Mouse (Mus musculus): ENCODE results near the gene Gm26992. TPM values are rescaled to one million over a fixed set of nuclear protein-coding genes. Genes with fewer than 3 reads are reported as not detected.

Gene Gm26992
- polyA plus RNA-seq, 2 experiments = 0.41 TPM; not detected in 1

- ATAC-seq (ENCODE audit: insufficient read depth) (no peak), DNase-seq (ENCODE audit: low read depth in 3 of 3, low spot score in 3 of 3) (peak in 1 of 3 experiments; percentile 0)
- Histone ChIP-seq H3K4me1 (replicated peaks; ENCODE audit: control insufficient read depth in 2 of 2, insufficient read depth in 2 of 2, low read length in 1 of 2) (no peaks in the 10 kb centered on the region), H3K9ac (replicated peaks) (no peak overlapping the region), H3K27ac (no peak overlapping the region), H3K27me3 (ENCODE audit: control insufficient read depth, insufficient read depth, low read length) (no peaks in the 10 kb centered on the region; the same call in 1 of the 2 replicates), H3K9me3 (ENCODE audit: control insufficient read depth, low read length) (no peaks in the 10 kb centered on the region), H3K36me3 (replicated peaks; ENCODE audit: control insufficient read depth, insufficient read depth, low read depth) (no peaks in the 10 kb centered on the region), H3K4me2 (ENCODE audit: low read depth) (no peak overlapping the region), H3K4me3 (ENCODE audit: insufficient read depth in 1 of 2, low read depth in 2 of 2, low read length in 2 of 2) (no peak overlapping the region)
- TF ChIP-seq EP300 (IDR thresholded peaks at IDR 0.05; ENCODE audit: low read depth) (no peak), CTCF (IDR thresholded peaks at IDR 0.05; ENCODE audit: low read depth) (no peak)
- 48% methylated on average over 13 of the region's 13 CpGs for WGBS (ENCODE audit: insufficient replicate concordance)
Observed at GRCm38 (mm10) chrX:103405021-103405420, 16.8 kb upstream of the Gm26992 start.

- ATAC-seq (ENCODE audit: insufficient read depth) (no peak), DNase-seq (ENCODE audit: low read depth in 3 of 3, low spot score in 3 of 3) (no peak)
- Histone ChIP-seq H3K4me1 (replicated peaks; ENCODE audit: control insufficient read depth in 2 of 2, insufficient read depth in 2 of 2, low read length in 1 of 2) (no peaks in the 10 kb centered on the region), H3K27me3 (ENCODE audit: control insufficient read depth, insufficient read depth, low read length) (no peaks in the 10 kb centered on the region; the same call in 1 of the 2 replicates), H3K4me2 (ENCODE audit: low read depth) (no peak within 1 kb of the TSS), H3K36me3 (replicated peaks; ENCODE audit: control insufficient read depth, insufficient read depth, low read depth) (no peaks in the 10 kb centered on the region), H3K27ac (no peak within 1 kb of the TSS), H3K9me3 (ENCODE audit: control insufficient read depth, low read length) (no peaks in the 10 kb centered on the region), H3K4me3 (ENCODE audit: insufficient read depth in 1 of 2, low read depth in 2 of 2, low read length in 2 of 2) (no peak within 1 kb of the TSS), H3K9ac (replicated peaks) (no peak within 1 kb of the TSS)
- WGBS (ENCODE audit: insufficient replicate concordance) = 54% methylated on average over 5 of the region's 5 CpGs
- TF ChIP-seq CTCF (IDR thresholded peaks at IDR 0.05; ENCODE audit: low read depth) (no peak), EP300 (IDR thresholded peaks at IDR 0.05; ENCODE audit: low read depth) (no peak)
Observed at GRCm38 (mm10) chrX:103414167-103414566, 7.6 kb upstream of the Gm26992 start, which contains the start of gene Tsx. TSS of gene Tsx (plus strand) at chrX:103414467.

GRCm38 (mm10) chrX:103427677-103428076, 5.9 kb downstream of the Gm26992 start:
- TF ChIP-seq CTCF (IDR thresholded peaks at IDR 0.05; ENCODE audit: low read depth) = no peak
- no peak for TF ChIP-seq EP300 (IDR thresholded peaks at IDR 0.05; ENCODE audit: low read depth)
- Histone ChIP-seq H3K4me3 (ENCODE audit: insufficient read depth in 1 of 2, low read depth in 2 of 2, low read length in 2 of 2) (no peak overlapping the region), H3K4me1 (replicated peaks; ENCODE audit: control insufficient read depth in 2 of 2, insufficient read depth in 2 of 2, low read length in 1 of 2) (no peaks in the 10 kb centered on the region), H3K4me2 (ENCODE audit: low read depth) (no peak overlapping the region), H3K27ac (no peak overlapping the region), H3K9ac (replicated peaks) (no peak overlapping the region), H3K9me3 (ENCODE audit: control insufficient read depth, low read length) (no peaks in the 10 kb centered on the region), H3K36me3 (replicated peaks; ENCODE audit: control insufficient read depth, insufficient read depth, low read depth) (no peaks in the 10 kb centered on the region), H3K27me3 (ENCODE audit: control insufficient read depth, insufficient read depth, low read length) (no peaks in the 10 kb centered on the region)
- 55% methylated on average over 7 of the region's 7 CpGs for WGBS (ENCODE audit: insufficient replicate concordance)
- no peak for DNase-seq (ENCODE audit: low read depth in 3 of 3, low spot score in 3 of 3)
- no peak for ATAC-seq (ENCODE audit: insufficient read depth)

- TF ChIP-seq EP300 (IDR thresholded peaks at IDR 0.05; ENCODE audit: low read depth) = no peak
- TF ChIP-seq CTCF (IDR thresholded peaks at IDR 0.05; ENCODE audit: low read depth) = no peak
- Histone ChIP-seq H3K9me3 (ENCODE audit: control insufficient read depth, low read length) (no peaks in the 10 kb centered on the region), H3K9ac (replicated peaks) (no peak overlapping the region), H3K4me3 (ENCODE audit: insufficient read depth in 1 of 2, low read depth in 2 of 2, low read length in 2 of 2) (no peak overlapping the region), H3K27ac (no peak overlapping the region), H3K36me3 (replicated peaks; ENCODE audit: control insufficient read depth, insufficient read depth, low read depth) (no peaks in the 10 kb centered on the region), H3K27me3 (ENCODE audit: control insufficient read depth, insufficient read depth, low read length) (no peaks in the 10 kb centered on the region), H3K4me1 (replicated peaks; ENCODE audit: control insufficient read depth in 2 of 2, insufficient read depth in 2 of 2, low read length in 1 of 2) (no peaks in the 10 kb centered on the region), H3K4me2 (ENCODE audit: low read depth) (no peak overlapping the region)
- DNase-seq (ENCODE audit: low read depth in 3 of 3, low spot score in 3 of 3) (no peak), ATAC-seq (ENCODE audit: insufficient read depth) (no peak)
- 52% methylated on average over 7 of the region's 7 CpGs for WGBS (ENCODE audit: insufficient replicate concordance)
Observed at GRCm38 (mm10) chrX:103432293-103432692, 10.5 kb downstream of the Gm26992 start.

GRCm38 (mm10) chrX:103438023-103438422, 16.2 kb downstream of the Gm26992 start:
- H3K27ac ChIP-seq = no peak overlapping the region
- H3K27me3 ChIP-seq (ENCODE audit: control insufficient read depth, insufficient read depth, low read length) = peaks cover 6% of the 10 kb centered on the region; the same call in 1 of the 2 replicates
- ATAC-seq (ENCODE audit: insufficient read depth) (no peak), DNase-seq (ENCODE audit: low read depth in 3 of 3, low spot score in 3 of 3) (no peak)
- H3K9ac ChIP-seq (replicated peaks) = no peak overlapping the region
- no peaks in the 10 kb centered on the region for H3K9me3 ChIP-seq (ENCODE audit: control insufficient read depth, low read length)
- H3K4me3 ChIP-seq (ENCODE audit: insufficient read depth in 1 of 2, low read depth in 2 of 2, low read length in 2 of 2) = no peak overlapping the region
- H3K36me3 ChIP-seq (replicated peaks; ENCODE audit: control insufficient read depth, insufficient read depth, low read depth) = no peaks in the 10 kb centered on the region
- 9% methylated on average over 9 of the region's 9 CpGs for WGBS (ENCODE audit: insufficient replicate concordance)
- H3K4me2 ChIP-seq (ENCODE audit: low read depth) = no peak overlapping the region
- no peaks in the 10 kb centered on the region for H3K4me1 ChIP-seq (replicated peaks; ENCODE audit: control insufficient read depth in 2 of 2, insufficient read depth in 2 of 2, low read length in 1 of 2)
- TF ChIP-seq CTCF (IDR thresholded peaks at IDR 0.05; ENCODE audit: low read depth) = no peak
- no peak for TF ChIP-seq EP300 (IDR thresholded peaks at IDR 0.05; ENCODE audit: low read depth)
